Mouse (Mus musculus): ENCODE measurements at regions not wholly inside any gene's neighbourhood (a gene's known extent, or its start where the extent isn't known, plus 50 kb on each side); places are given as distances from the start of the nearest gene placed in this dataset.
"Not testable (repeated sequence)": the region's sequence is repeated elsewhere in the genome, so short reads cannot be mapped to it uniquely, and the experiment has no call there.

GRCm38 (mm10) chr17:14144082-14144481 is 60.0 kb downstream of the Dact2 start:
- Histone ChIP-seq H3K4me1 (peaks cover 31% of the 10 kb centered on the region), H3K9ac (no peak overlapping the region), H3K36me3 (no peaks in the 10 kb centered on the region), H3K4me2 (no peak overlapping the region), H3K4me3 (no peak overlapping the region), H3K27ac (peak overlapping the region; percentile 44), H3K9me3 (no peaks in the 10 kb centered on the region), H3K27me3 (no peaks in the 10 kb centered on the region)
- ATAC-seq (ENCODE audit: insufficient number of reproducible peaks, insufficient read depth, low FRiP score, low TSS enrichment, low read depth) = peak; percentile 46; the same call in 1 of the 2 replicates
- WGBS = 55% methylated on average over 7 of the region's 7 CpGs

- Histone ChIP-seq H3K4me1 (peaks cover 28% of the 10 kb centered on the region), H3K27ac (no peak overlapping the region), H3K9ac (no peak overlapping the region), H3K36me3 (no peaks in the 10 kb centered on the region), H3K27me3 (no peaks in the 10 kb centered on the region), H3K9me3 (no peaks in the 10 kb centered on the region), H3K4me3 (no peak overlapping the region), H3K4me2 (no peak overlapping the region)
- ATAC-seq (ENCODE audit: insufficient number of reproducible peaks, insufficient read depth, low FRiP score, low TSS enrichment, low read depth) = no peak
- 61% methylated on average over 5 of the region's 5 CpGs for WGBS
Observed at GRCm38 (mm10) chr17:14141669-14142068, 62.4 kb downstream of the Dact2 start.

- Histone ChIP-seq H3K9me3 (no peaks in the 10 kb centered on the region), H3K36me3 (no peaks in the 10 kb centered on the region), H3K4me1 (peaks cover 28% of the 10 kb centered on the region), H3K9ac (no peak overlapping the region), H3K27ac (no peak overlapping the region), H3K4me3 (no peak overlapping the region), H3K4me2 (no peak overlapping the region), H3K27me3 (0 out of 2 replicates have a peak, but pooled peaks cover 3% of the 10 kb centered on the region)
- WGBS = 73% methylated on average over 2 of the region's 2 CpGs
- no peak for ATAC-seq (ENCODE audit: insufficient number of reproducible peaks, insufficient read depth, low FRiP score, low TSS enrichment, low read depth)
Observed at GRCm38 (mm10) chr17:14140266-14140665, 63.8 kb downstream of the Dact2 start.

- WGBS = 80% methylated on average over 5 of the region's 5 CpGs
- ATAC-seq (ENCODE audit: insufficient number of reproducible peaks, insufficient read depth, low FRiP score, low TSS enrichment, low read depth) = no peak
Observed at GRCm38 (mm10) chr17:14138941-14139340, 65.2 kb downstream of the Dact2 start.

GRCm38 (mm10) chr17:14136702-14137315 is 67.3 kb downstream of the Dact2 start:
- ATAC-seq (ENCODE audit: insufficient number of reproducible peaks, insufficient read depth, low FRiP score, low TSS enrichment, low read depth) = no peak
- no peak overlapping the region for H3K9ac ChIP-seq
- no peak overlapping the region for H3K4me2 ChIP-seq
- 0 out of 2 replicates have a peak, but pooled peaks cover 3% of the 10 kb centered on the region for H3K27me3 ChIP-seq
- no peak overlapping the region for H3K4me3 ChIP-seq
- H3K27ac ChIP-seq = no peak overlapping the region
- H3K4me1 ChIP-seq = peaks cover 8% of the 10 kb centered on the region
- H3K9me3 ChIP-seq = no peaks in the 10 kb centered on the region
- no peaks in the 10 kb centered on the region for H3K36me3 ChIP-seq
- WGBS = 59% methylated on average over 6 of the region's 6 CpGs

More at GRCm38 (mm10) chr17:14138941-14139340, 65.2 kb downstream of the Dact2 start:
- no peak overlapping the region for H3K4me2 ChIP-seq
- no peak overlapping the region for H3K4me3 ChIP-seq
- 0 out of 2 replicates have a peak, but pooled peaks cover 3% of the 10 kb centered on the region for H3K27me3 ChIP-seq
- H3K36me3 ChIP-seq = no peaks in the 10 kb centered on the region
- H3K4me1 ChIP-seq = peaks cover 20% of the 10 kb centered on the region
- no peak overlapping the region for H3K27ac ChIP-seq
- H3K9me3 ChIP-seq = no peaks in the 10 kb centered on the region
- H3K9ac ChIP-seq = no peak overlapping the region

- H3K4me3 ChIP-seq = no peak overlapping the region
- H3K9me3 ChIP-seq = no peaks in the 10 kb centered on the region
- no peak overlapping the region for H3K4me2 ChIP-seq
- no peak overlapping the region for H3K9ac ChIP-seq
- 0 out of 2 replicates have a peak, but pooled peaks cover 3% of the 10 kb centered on the region for H3K27me3 ChIP-seq
- no peaks in the 10 kb centered on the region for H3K4me1 ChIP-seq
- H3K27ac ChIP-seq = no peak overlapping the region
- no peaks in the 10 kb centered on the region for H3K36me3 ChIP-seq
- no peak for ATAC-seq (ENCODE audit: insufficient number of reproducible peaks, insufficient read depth, low FRiP score, low TSS enrichment, low read depth)
- WGBS = 72% methylated on average over 3 of the region's 3 CpGs
Observed at GRCm38 (mm10) chr17:14134604-14135003, 69.5 kb downstream of the Dact2 start.

GRCm38 (mm10) chr17:14133986-14134385 is 70.1 kb downstream of the Dact2 start:
- no peak overlapping the region for H3K9ac ChIP-seq
- 76% methylated on average over 2 of the region's 2 CpGs for WGBS
- no peak overlapping the region for H3K27ac ChIP-seq
- H3K4me3 ChIP-seq = no peak overlapping the region
- ATAC-seq (ENCODE audit: insufficient number of reproducible peaks, insufficient read depth, low FRiP score, low TSS enrichment, low read depth) = no peak
- H3K9me3 ChIP-seq = no peaks in the 10 kb centered on the region
- H3K27me3 ChIP-seq = 0 out of 2 replicates have a peak, but pooled peaks cover 3% of the 10 kb centered on the region
- no peaks in the 10 kb centered on the region for H3K4me1 ChIP-seq
- no peaks in the 10 kb centered on the region for H3K36me3 ChIP-seq
- no peak overlapping the region for H3K4me2 ChIP-seq

- H3K4me2 ChIP-seq; H3K27me3 ChIP-seq; H3K4me1 ChIP-seq; H3K36me3 ChIP-seq; H3K9me3 ChIP-seq; ATAC-seq (ENCODE audit: insufficient number of reproducible peaks, insufficient read depth, low FRiP score, low TSS enrichment, low read depth); H3K27ac ChIP-seq; H3K9ac ChIP-seq; H3K4me3 ChIP-seq: not testable (repeated sequence)
- WGBS = 13% methylated on average over 2 of the region's 2 CpGs
Observed at GRCm38 (mm10) chr17:14127031-14127430, 67.7 kb upstream of the Gm7358 start.

- no peak overlapping the region for H3K9ac ChIP-seq
- no peaks in the 10 kb centered on the region for H3K27me3 ChIP-seq
- no peaks in the 10 kb centered on the region for H3K36me3 ChIP-seq
- 67% methylated on average over 3 of the region's 3 CpGs for WGBS
- ATAC-seq (ENCODE audit: insufficient number of reproducible peaks, insufficient read depth, low FRiP score, low TSS enrichment, low read depth) = no peak
- no peak overlapping the region for H3K4me3 ChIP-seq
- no peaks in the 10 kb centered on the region for H3K9me3 ChIP-seq
- no peaks in the 10 kb centered on the region for H3K4me1 ChIP-seq
- H3K27ac ChIP-seq = no peak overlapping the region
- H3K4me2 ChIP-seq = no peak overlapping the region
Observed at GRCm38 (mm10) chr17:14118863-14119262, 59.5 kb upstream of the Gm7358 start.

- no peaks in the 10 kb centered on the region for H3K27me3 ChIP-seq
- ATAC-seq (ENCODE audit: insufficient number of reproducible peaks, insufficient read depth, low FRiP score, low TSS enrichment, low read depth) = no peak
- no peak overlapping the region for H3K9ac ChIP-seq
- 73% methylated on average over 2 of the region's 2 CpGs for WGBS
- H3K9me3 ChIP-seq = no peaks in the 10 kb centered on the region
- H3K4me3 ChIP-seq = no peak overlapping the region
- no peaks in the 10 kb centered on the region for H3K4me1 ChIP-seq
- H3K4me2 ChIP-seq = no peak overlapping the region
- no peaks in the 10 kb centered on the region for H3K36me3 ChIP-seq
- H3K27ac ChIP-seq = no peak overlapping the region
Observed at GRCm38 (mm10) chr17:14116223-14116622, 56.9 kb upstream of the Gm7358 start.

GRCm38 (mm10) chr17:14114856-14115255 is 55.5 kb upstream of the Gm7358 start:
- no peak overlapping the region for H3K9ac ChIP-seq
- no peak for ATAC-seq (ENCODE audit: insufficient number of reproducible peaks, insufficient read depth, low FRiP score, low TSS enrichment, low read depth)
- H3K9me3 ChIP-seq = no peaks in the 10 kb centered on the region
- H3K4me1 ChIP-seq = no peaks in the 10 kb centered on the region
- H3K27ac ChIP-seq = no peak overlapping the region
- H3K4me3 ChIP-seq = no peak overlapping the region
- no peaks in the 10 kb centered on the region for H3K27me3 ChIP-seq
- H3K4me2 ChIP-seq = no peak overlapping the region
- no peaks in the 10 kb centered on the region for H3K36me3 ChIP-seq
- WGBS = 74% methylated on average over 2 of the region's 2 CpGs

GRCm38 (mm10) chr17:14111692-14112091 is 52.4 kb upstream of the Gm7358 start:
- H3K4me3 ChIP-seq; H3K27me3 ChIP-seq; ATAC-seq (ENCODE audit: insufficient number of reproducible peaks, insufficient read depth, low FRiP score, low TSS enrichment, low read depth); H3K9ac ChIP-seq; H3K27ac ChIP-seq; H3K9me3 ChIP-seq; H3K36me3 ChIP-seq; H3K4me1 ChIP-seq; H3K4me2 ChIP-seq: not testable (repeated sequence)
- WGBS = 39% methylated on average over 1 of the region's 1 CpGs
